Mouse (Mus musculus) embryonic fibroblast, embryonic 13.5 days (primary cell): ENCODE results near the gene Arhgap10.

ENCODE experiments used
- CTCF ChIP-seq: IDR thresholded peaks from 2 replicates; pipeline ENCODE4 v1.5.1; 2011; ENCODE audit warnings: mild to moderate bottlenecking, control low read depth, low read length, moderate library complexity, borderline replicate concordance; ENCODE audit not compliant: insufficient read depth
- POLR2A ChIP-seq: IDR thresholded peaks from 2 replicates; pipeline ENCODE4 v1.6.1; 2011; ENCODE audit warnings: low read depth, mild to moderate bottlenecking, control low read depth, low read length, moderate library complexity

DNA sequence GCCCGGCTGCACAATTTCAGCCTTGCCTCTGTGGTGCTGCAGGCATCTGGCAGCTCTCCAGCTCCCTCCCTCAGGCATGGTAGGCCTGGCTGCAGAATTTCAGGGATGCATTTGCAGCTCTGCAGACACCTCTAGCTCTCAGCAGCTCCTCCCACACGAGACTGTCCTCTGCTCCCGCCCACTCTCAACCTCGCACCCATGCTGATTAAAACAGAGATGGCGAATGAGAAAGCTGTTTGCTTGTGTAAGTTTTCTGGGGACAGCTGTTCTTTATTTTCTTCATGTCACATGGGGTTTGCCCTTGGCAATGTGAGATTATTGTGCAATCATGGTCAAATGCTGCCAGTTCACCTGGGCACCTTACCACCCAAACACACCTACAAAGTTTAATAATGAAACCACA lies 141.3 kb downstream of the Arhgap10 start:
- no peak for TF ChIP-seq POLR2A
- TF ChIP-seq CTCF = no peak
